Comparison of ENCODE assay signal across 7 mouse cellular contexts in the genomic region with DNA sequence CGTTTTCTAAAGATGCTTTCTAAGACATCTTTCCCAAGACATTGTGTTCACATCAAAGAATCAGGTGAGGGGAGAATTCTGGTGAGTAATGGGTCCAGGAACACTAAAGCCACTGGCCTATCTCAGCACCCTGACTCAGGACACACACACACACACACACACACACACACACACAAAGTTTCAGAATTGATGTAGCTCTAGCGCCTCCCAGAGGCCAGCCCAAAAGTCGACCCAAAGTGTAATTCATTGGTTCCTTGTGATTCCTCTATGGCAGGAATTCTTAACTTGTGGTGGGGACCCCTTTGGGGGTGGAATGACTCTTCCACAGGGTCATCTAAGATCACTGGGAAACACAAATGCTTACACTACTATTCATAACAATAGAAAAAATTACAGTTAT. TPM values are rescaled to one million over a fixed set of nuclear protein-coding genes. Genes with fewer than 3 reads are reported as not detected.
A peak's percentile ranks its signal among the peaks of the same experiment; 100 is the strongest.
DNase-seq lines count a peak whose midpoint lies in the region; ATAC-seq and TF ChIP-seq lines count a peak whose summit lies in the region.

No protein-coding gene starts in this region.

- no peak overlapping the region for H3K4me3 ChIP-seq in kidney, adult 2 months (ENCODE audit: insufficient read depth, low read depth, low read length)
- no peak overlapping the region for H3K4me3 ChIP-seq in neural tube, embryonic 11.5 days (ENCODE audit: low read depth, low read length)

- no peak overlapping the region for H3K9ac ChIP-seq in neural tube, embryonic 11.5 days (ENCODE audit: low read length)

- peak; percentile 49 for DNase-seq in kidney, adult 2 months
- DNase-seq in kidney, adult 11 months: no peak
- DNase-seq in 3T3-L1 (ENCODE audit: low read depth, low spot score): peak; percentile 65
- peak; percentile 68 to 70 for DNase-seq in B cell, adult 2 months
- peak; percentile 57 for DNase-seq in embryo, embryonic 9.5 days (ENCODE audit: extremely low spot score)
- peak; percentile 66 for DNase-seq in neural tube, embryonic 11.5 days (ENCODE audit: low spot score)

- 17% methylated on average over 3 of the region's 3 CpGs for WGBS in kidney, adult 2 months
- WGBS in neural tube, embryonic 11.5 days: 20% methylated on average over 3 of the region's 3 CpGs

- peaks cover 6% of the 10 kb centered on the region; the same call in 1 of the 2 replicates for H3K4me1 ChIP-seq in kidney, adult 2 months (ENCODE audit: control insufficient read depth, insufficient read depth, low read length)
- peaks cover 6% of the 10 kb centered on the region; the same call in 1 of the 2 replicates for H3K4me1 ChIP-seq in neural tube, embryonic 11.5 days (ENCODE audit: control insufficient read depth, insufficient read depth, low read length)

- 0 out of 2 replicates have a peak, but pooled peaks cover 2% of the 10 kb centered on the region for H3K9me3 ChIP-seq in neural tube, embryonic 11.5 days (ENCODE audit: control insufficient read depth, low read length)

- no peak overlapping the region for H3K27ac ChIP-seq in kidney, adult 2 months (ENCODE audit: insufficient read depth, low read depth, low read length)
- H3K27ac ChIP-seq in neural tube, embryonic 11.5 days (ENCODE audit: low read depth, low read length): no peak overlapping the region

- H3K4me2 ChIP-seq in neural tube, embryonic 11.5 days (ENCODE audit: low read depth): no peak overlapping the region

- TF ChIP-seq CTCF in kidney, adult 2 months (conservative IDR thresholded peaks at IDR 0.05; ENCODE audit: insufficient read depth, insufficient read length, low read depth, low read length): peak; percentile 76

- TF ChIP-seq POLR2A in kidney, adult 2 months (IDR thresholded peaks at IDR 0.05; ENCODE audit: low read depth, low read length): no peak

- no peak for ATAC-seq in neural tube, embryonic 11.5 days (ENCODE audit: insufficient read depth, low FRiP score, low TSS enrichment)
- no peak for ATAC-seq in frontal cortex, adult (ENCODE audit: low TSS enrichment)

- H3K36me3 ChIP-seq in kidney, adult 2 months (ENCODE audit: control insufficient read depth, insufficient read depth, low read length): no peaks in the 10 kb centered on the region
- no peaks in the 10 kb centered on the region; the same call in 1 of the 2 replicates for H3K36me3 ChIP-seq in neural tube, embryonic 11.5 days (ENCODE audit: control insufficient read depth, insufficient read depth, low read length)

- no peaks in the 10 kb centered on the region for H3K27me3 ChIP-seq in kidney, adult 2 months (replicated peaks; ENCODE audit: control insufficient read depth, insufficient read depth, low read length)
- H3K27me3 ChIP-seq in neural tube, embryonic 11.5 days (ENCODE audit: control insufficient read depth, insufficient read depth, low read length): peaks cover 27% of the 10 kb centered on the region

RNA-seq across cellular contexts. Expression of a gene that starts 10.7 kb away (rescaled TPM):
- 0.17 and 0.19 TPM in 2 replicates for polyA plus RNA-seq in kidney, adult 2 months (2012; rRNA removed)
- polyA plus RNA-seq in neural tube, embryonic 11.5 days (2014; fragmentation: Nextera tagmentation; extraction: Ambion mirVana): 0.07 TPM in 1 of 2 replicates, not detected in the other

RNA-seq across cellular contexts. Expression of a gene that starts 16.8 kb away (rescaled TPM):
- polyA plus RNA-seq in kidney, adult 2 months (2012; rRNA removed): 7.6 and 19.1 TPM in 2 replicates
- 58.2 and 60.2 TPM in 2 replicates for polyA plus RNA-seq in neural tube, embryonic 11.5 days (2014; fragmentation: Nextera tagmentation; extraction: Ambion mirVana)

RNA-seq across cellular contexts. Expression of a gene that starts 19.3 kb away (rescaled TPM):
- not detected in 2 replicates for polyA plus RNA-seq in kidney, adult 2 months (2012; rRNA removed)
- polyA plus RNA-seq in neural tube, embryonic 11.5 days (2014; fragmentation: Nextera tagmentation; extraction: Ambion mirVana): not detected in 2 replicates

RNA-seq across cellular contexts. Expression of a gene that starts 27.6 kb away (rescaled TPM):
- 69.5 and 71.5 TPM in 2 replicates for polyA plus RNA-seq in kidney, adult 2 months (2012; rRNA removed)
- 54.6 and 57.6 TPM in 2 replicates for polyA plus RNA-seq in neural tube, embryonic 11.5 days (2014; fragmentation: Nextera tagmentation; extraction: Ambion mirVana)

RNA-seq across cellular contexts. Expression of a gene that starts 45.4 kb away (rescaled TPM):
- polyA plus RNA-seq in kidney, adult 2 months (2012; rRNA removed): 27.6 and 31.9 TPM in 2 replicates
- polyA plus RNA-seq in neural tube, embryonic 11.5 days (2014; fragmentation: Nextera tagmentation; extraction: Ambion mirVana): 91.8 and 93.3 TPM in 2 replicates
